Mouse (Mus musculus) midbrain, embryonic 16.5 days (tissue): ENCODE results near the gene Zfp442. TPM values are rescaled to one million over a fixed set of nuclear protein-coding genes. Genes with fewer than 3 reads are reported as not detected.
"Not testable (repeated sequence)": the region's sequence is repeated elsewhere in the genome, so short reads cannot be mapped to it uniquely, and the experiment has no call there.

Experiments used
- ATAC-seq: fragments of 200-750 bp; cut with Nextera tagmentation; 2 replicates; pipeline ENCODE4 v1.8.0; 2017; ENCODE audit warnings: moderate TSS enrichment
- H3K27ac ChIP-seq: fragments of 300-500 bp; sonication (generic); 2 replicates; pipeline ENCODE4 v1.5.1; 2014; ENCODE audit warnings: mild to moderate bottlenecking, low read length, mixed read lengths
- H3K27me3 ChIP-seq: fragments of 300-500 bp; sonication (generic); 2 replicates; pipeline ENCODE4 v1.6.1; 2014; ENCODE audit warnings: low read depth, low read length, mixed read lengths; ENCODE audit not compliant: control insufficient read depth, insufficient read depth
- H3K36me3 ChIP-seq: fragments of 300-500 bp; sonication (generic); 2 replicates; pipeline ENCODE4 v1.6.1; 2014; ENCODE audit warnings: mild to moderate bottlenecking, low read length, moderate library complexity, mixed read lengths; ENCODE audit not compliant: control insufficient read depth, insufficient read depth
- H3K4me1 ChIP-seq: fragments of 300-500 bp; sonication (generic); 2 replicates; pipeline ENCODE4 v1.6.1; 2014; ENCODE audit warnings: mild to moderate bottlenecking, low read length, mixed read lengths; ENCODE audit not compliant: control insufficient read depth, insufficient read depth
- H3K4me2 ChIP-seq: fragments of 300-500 bp; sonication (generic); 2 replicates; pipeline ENCODE4 v1.6.1; 2014; ENCODE audit warnings: mild to moderate bottlenecking, low read length, mixed read lengths
- H3K4me3 ChIP-seq: fragments of 300-500 bp; sonication (generic); 2 replicates; pipeline ENCODE4 v1.5.1; 2014; ENCODE audit warnings: low read depth, mild to moderate bottlenecking, low read length, moderate library complexity, mixed read lengths
- H3K9ac ChIP-seq: fragments of 300-500 bp; sonication (generic); 2 replicates; pipeline ENCODE4 v1.6.1; 2014; ENCODE audit warnings: low read depth, low read length, mixed read lengths
- H3K9me3 ChIP-seq: fragments of 300-500 bp; sonication (generic); replicated peaks from 2 replicates; pipeline ENCODE4 v1.6.1; 2014; ENCODE audit warnings: mild to moderate bottlenecking, low read length, mixed read lengths; ENCODE audit not compliant: control insufficient read depth, poor library complexity, severe bottlenecking
- WGBS: fragments of 180-500 bp; shearing (Covaris S2); extraction: QIAGEN DNeasy Blood & Tissue Kit; methylation state at CpG from one replicate; pipeline ENCODE4 v1.1.7; 2014; 5-methylcytosine and 5-hydroxymethylcytosine counted together
- polyA plus RNA-seq: library from polyadenylated mRNA; unstranded; fragments of >200 nt; fragmentation: Nextera tagmentation; extraction: Ambion mirVana; gene quantifications from 2 replicates; pipeline ENCODE4 v1.2.1, GENCODE M21; 2015

Gene Zfp442
- 7.5 and 8.6 TPM in 2 replicates for polyA plus RNA-seq

DNA sequence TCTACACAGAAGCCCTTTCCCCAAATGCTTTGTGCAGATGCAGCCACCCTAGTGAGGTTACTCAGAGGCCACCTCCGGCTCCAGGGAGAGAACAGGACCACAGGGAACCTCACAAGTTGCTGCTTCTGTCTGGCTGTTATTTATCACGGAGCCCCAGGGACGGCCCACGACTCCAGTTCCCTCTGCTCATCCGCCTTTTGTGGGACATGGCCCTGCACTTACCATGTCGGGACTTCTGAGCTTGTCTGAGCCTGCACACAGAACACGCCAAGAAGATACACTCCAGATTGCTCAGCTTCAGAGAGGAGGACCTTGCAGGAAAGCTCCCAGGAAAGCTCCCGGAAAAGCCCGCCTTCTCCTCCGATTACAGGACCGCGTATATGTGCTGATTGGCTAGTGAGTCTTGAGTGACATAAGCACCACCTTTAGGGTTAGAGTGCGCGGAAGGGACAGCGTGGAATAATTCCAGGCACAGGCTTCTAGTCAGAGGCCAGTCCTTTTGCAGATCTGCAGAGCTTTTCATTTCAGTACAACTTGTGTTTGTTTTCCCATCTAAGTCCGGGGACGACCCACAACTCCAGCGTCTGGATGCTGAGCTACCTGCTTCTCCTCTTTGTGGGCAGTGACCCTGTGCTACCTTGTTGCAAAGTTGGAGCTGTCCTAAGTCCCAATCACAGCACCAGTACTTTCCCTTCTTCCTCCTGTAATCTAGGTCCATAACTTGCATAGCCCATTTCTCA is at the start of gene Zfp442:
Gene Zfp442 (minus strand): TSS at position 307 of the 740 bp plus-strand sequence.
- peak; percentile 99 for ATAC-seq
- Histone ChIP-seq H3K9ac (peak within 1 kb of the TSS; percentile 63), H3K4me2 (peak within 1 kb of the TSS; percentile 53), H3K27ac (peak within 1 kb of the TSS; percentile 53; the same call in 1 of the 2 replicates), H3K4me3 (peak within 1 kb of the TSS; percentile 45)
- WGBS, result under 1% methylated on average over 18 of the region's 18 CpGs
- H3K36me3 ChIP-seq, H3K4me1 ChIP-seq, H3K9me3 ChIP-seq, H3K27me3 ChIP-seq: not testable (repeated sequence)

DNA sequence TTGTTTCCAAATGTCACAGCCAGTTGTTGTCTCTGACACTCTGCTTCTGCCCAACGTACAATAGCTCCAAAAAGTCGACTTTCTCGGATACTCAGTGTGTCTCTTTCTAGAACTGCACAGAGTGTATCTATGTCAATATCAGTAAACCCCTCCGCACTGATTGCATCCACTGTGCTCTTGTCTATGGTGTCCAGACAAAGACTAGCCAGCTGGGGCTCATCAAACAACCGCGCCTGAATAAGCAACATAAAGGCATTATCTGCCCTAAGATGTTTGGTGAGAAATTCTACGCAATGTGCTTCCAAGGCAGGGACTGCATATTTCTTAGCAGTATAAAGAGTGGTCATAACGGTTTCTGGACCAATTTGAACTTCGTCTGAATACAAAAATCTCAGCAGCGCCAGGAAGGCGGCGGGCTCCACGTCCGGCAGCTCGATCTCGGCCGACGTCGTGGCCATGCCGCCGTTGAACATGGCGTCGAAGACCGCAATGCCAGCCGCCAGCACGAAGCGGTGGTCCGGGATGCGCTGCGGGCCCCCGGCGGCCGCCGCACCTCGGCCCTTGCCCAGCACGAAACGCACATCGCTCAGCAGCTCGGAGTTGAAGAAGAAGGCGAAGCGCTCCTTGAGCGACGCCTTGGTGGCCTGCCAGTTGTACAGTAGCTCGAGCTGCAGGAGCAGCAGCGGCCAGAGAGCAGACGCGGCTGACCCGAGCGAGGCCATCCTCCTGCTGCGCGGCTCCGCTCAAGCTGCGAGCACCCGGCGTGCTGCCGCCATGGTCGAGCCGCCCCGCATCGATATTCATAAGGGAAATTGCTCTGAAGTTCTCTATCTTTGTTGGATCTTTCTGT is 49.1 kb upstream of the Zfp442 start:
- ATAC-seq, H3K9me3 ChIP-seq, H3K4me1 ChIP-seq, H3K27me3 ChIP-seq, H3K27ac ChIP-seq, H3K36me3 ChIP-seq: not testable (repeated sequence)
- H3K4me3 ChIP-seq, result peak overlapping the region; percentile 32
- WGBS, result 47% methylated on average over 60 of the region's 60 CpGs
- H3K4me2 ChIP-seq, result peak overlapping the region; percentile 47
- H3K9ac ChIP-seq, result 0 out of 2 replicates have a peak overlapping the region, but pooled peaks have one; percentile 20

DNA sequence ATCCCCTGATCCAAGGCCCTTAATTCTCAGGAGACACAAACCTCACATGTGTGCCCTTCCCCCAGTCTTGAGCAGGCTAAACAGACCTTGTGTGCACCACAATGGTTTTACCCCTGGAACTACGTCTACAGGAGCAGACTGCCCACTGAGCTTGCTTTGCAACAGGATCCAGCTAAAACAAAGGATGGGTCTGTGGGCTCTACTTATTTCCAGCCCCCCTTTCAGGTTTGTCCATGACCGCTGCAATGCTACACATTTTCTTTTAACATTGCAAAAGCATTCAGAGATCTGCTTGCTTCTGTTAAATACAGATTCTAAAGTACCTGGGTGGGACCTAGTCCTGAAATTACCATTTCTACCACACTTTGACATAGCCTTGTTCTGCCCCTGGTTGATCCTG is 41.7 kb upstream of the Zfp442 start:
- 63% methylated on average over 2 of the region's 2 CpGs for WGBS
- H3K9me3 ChIP-seq, result no peaks in the 10 kb centered on the region; the same call in 1 of the 2 replicates
- H3K27ac ChIP-seq, result no peak overlapping the region
- ATAC-seq, result no peak
- H3K27me3 ChIP-seq, result no peaks in the 10 kb centered on the region
- H3K4me2 ChIP-seq, result no peak overlapping the region
- no peak overlapping the region for H3K4me3 ChIP-seq
- H3K9ac ChIP-seq, result no peak overlapping the region
- H3K4me1 ChIP-seq, result no peaks in the 10 kb centered on the region
- no peaks in the 10 kb centered on the region for H3K36me3 ChIP-seq

DNA sequence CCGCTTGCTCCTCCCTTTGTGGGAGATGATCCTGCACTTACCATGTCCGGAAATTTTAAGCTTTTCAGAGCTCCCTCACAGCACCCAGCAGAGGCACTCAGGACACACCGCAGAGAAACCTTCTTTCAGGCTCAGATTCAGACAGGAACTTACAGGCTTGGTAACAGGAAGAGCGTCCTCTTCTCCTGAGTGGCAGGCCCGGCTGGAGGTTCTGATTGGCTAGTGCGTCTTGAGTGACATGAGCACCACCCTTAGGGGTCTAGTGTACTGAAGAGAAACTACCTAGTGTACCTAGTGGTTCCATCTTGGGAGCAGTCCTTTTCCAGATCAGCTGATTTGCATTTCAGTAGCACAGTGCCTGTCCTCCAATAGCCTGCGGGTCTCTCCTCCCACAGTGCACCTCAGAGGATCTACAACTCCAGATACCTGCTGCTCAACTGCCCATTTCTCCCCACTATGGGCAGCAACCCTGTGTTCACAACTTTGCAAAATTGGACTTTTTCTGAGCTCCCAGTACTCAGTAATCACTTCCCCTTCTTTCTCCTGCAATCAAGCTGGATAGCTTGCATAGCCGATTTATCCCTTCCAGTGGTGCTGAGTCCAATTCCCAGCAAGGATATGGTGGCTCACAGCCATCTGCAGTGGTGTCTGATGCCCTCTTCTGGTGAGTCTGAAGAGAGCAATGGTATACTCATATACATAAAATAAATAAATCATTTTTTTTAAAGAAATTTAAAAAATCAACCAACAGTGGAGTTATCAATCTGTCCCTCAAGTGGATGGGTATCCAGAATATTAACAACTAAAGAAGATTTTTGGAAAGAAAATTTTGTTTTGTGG is 33.9 kb upstream of the Zfp442 start, which contains the start of gene Zfp345:
Gene Zfp345 (minus strand): TSS at position 153 of the 840 bp plus-strand sequence.
- WGBS, result 75% methylated on average over 7 of the region's 8 CpGs
- not testable (repeated sequence) for H3K4me1 ChIP-seq, H3K36me3 ChIP-seq, H3K27ac ChIP-seq, H3K4me3 ChIP-seq, H3K9me3 ChIP-seq, ATAC-seq, H3K4me2 ChIP-seq, H3K9ac ChIP-seq, H3K27me3 ChIP-seq

DNA sequence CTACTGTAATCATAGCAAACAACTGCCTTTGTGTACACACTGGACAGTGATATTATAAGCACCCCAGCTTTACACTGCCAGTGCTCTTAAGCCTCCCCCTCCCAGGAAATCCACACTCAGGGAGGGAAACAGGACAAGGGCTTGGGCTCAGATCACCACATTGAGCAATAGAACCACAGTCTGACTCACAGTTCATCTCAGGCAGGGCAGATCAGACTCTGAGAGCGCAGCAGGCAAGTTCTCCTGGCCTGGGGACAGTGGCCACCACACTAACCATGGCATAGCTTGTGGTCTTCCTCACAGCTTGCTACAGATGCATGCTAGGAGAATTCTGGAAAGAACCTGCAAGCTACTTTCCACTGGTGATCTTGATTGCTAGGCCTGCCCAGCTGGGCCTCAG is 12.2 kb downstream of the Zfp442 start:
- WGBS, result 100% methylated on average over 1 of the region's 1 CpGs

DNA sequence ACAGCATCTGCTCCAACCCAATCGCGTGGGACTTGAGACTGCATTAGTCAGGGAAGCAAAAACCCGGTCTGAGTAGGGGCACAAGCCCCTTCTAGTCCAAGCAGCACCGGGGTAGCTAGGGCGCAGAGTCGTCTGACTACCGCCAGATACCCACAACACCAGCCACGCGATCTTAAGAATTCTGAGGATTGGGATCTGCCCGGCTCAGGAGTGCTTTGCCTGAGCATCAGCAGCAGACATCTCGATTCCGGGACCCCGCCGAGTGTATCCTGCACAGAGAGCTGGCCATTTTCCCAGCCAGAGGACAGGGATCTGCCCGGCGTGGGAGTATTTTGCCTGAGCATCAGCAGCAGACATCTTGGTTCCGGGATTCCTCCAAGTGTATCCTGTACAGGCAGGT is 39.1 kb downstream of the Zfp442 start:
- not testable (repeated sequence) for H3K27ac ChIP-seq, H3K4me3 ChIP-seq, H3K36me3 ChIP-seq, H3K4me2 ChIP-seq, H3K27me3 ChIP-seq, H3K4me1 ChIP-seq, H3K9me3 ChIP-seq, ATAC-seq, H3K9ac ChIP-seq
- 93% methylated on average over 17 of the region's 17 CpGs for WGBS

More for the DNA sequence above, 12.2 kb downstream of the Zfp442 start:
- H3K4me3 ChIP-seq, H3K27me3 ChIP-seq, H3K27ac ChIP-seq, H3K4me2 ChIP-seq, H3K9ac ChIP-seq, H3K4me1 ChIP-seq, H3K36me3 ChIP-seq, ATAC-seq: not testable (repeated sequence)
- peaks cover 20% of the 10 kb centered on the region for H3K9me3 ChIP-seq

DNA sequence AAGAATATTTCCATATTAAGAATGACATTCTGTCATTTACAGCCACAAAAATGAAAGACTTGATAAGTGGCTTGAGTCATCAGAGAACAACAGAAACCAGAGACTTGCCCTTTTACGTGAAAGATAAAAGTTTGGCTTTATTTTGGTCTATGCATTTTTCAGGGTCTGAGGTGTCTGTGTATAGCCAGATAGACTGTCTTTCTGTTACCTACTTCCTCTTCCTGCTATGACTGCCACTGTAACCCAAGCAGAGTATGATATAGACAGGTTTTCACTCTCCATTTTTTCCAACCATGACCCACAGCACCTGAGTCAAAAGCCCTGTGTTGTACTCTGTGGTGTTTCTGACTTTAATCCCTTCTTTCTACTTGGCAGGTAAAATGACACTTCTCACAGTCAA is 61.1 kb downstream of the Zfp442 start:
- Histone ChIP-seq H3K9me3 (peaks cover 5% of the 10 kb centered on the region), H3K4me2 (no peak overlapping the region), H3K27ac (no peak overlapping the region), H3K36me3 (no peaks in the 10 kb centered on the region), H3K4me3 (no peak overlapping the region), H3K4me1 (no peaks in the 10 kb centered on the region), H3K9ac (no peak overlapping the region), H3K27me3 (no peaks in the 10 kb centered on the region)
- no peak for ATAC-seq
- WGBS, result 91% methylated on average over 1 of the region's 1 CpGs

DNA sequence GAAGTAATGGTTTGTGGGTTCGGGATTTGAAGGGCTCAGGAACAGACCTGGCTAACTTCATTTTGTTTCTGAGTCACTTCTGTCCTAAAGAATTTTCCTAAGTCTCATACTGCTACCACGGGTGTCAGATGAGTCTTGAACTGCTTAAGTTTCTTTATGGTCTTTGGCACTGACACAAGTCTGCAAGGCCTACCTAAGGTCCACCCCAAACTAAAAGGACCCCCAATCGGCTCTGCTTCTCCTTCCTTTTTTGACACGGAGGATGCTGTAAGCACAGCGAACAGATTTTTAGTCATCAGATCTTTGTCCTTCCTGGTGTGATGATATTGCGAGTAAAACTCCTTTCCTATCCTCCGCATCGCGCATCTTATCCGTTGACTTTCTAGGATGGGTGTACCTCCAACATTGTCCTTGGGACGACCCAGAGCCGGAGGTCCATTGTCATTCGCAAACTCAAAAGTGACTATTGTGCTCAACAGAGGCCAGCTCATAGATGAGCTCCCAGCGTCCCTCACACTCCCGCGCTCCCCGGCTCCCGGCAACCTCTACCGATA is 65.7 kb downstream of the Zfp442 start:
- ATAC-seq, H3K27ac ChIP-seq, H3K4me2 ChIP-seq, H3K4me1 ChIP-seq, H3K9me3 ChIP-seq, H3K27me3 ChIP-seq, H3K36me3 ChIP-seq, H3K9ac ChIP-seq, H3K4me3 ChIP-seq: not testable (repeated sequence)
- WGBS, result 95% methylated on average over 17 of the region's 19 CpGs
